8 mouse cellular contexts compared by ENCODE assay signal in the genomic region with DNA sequence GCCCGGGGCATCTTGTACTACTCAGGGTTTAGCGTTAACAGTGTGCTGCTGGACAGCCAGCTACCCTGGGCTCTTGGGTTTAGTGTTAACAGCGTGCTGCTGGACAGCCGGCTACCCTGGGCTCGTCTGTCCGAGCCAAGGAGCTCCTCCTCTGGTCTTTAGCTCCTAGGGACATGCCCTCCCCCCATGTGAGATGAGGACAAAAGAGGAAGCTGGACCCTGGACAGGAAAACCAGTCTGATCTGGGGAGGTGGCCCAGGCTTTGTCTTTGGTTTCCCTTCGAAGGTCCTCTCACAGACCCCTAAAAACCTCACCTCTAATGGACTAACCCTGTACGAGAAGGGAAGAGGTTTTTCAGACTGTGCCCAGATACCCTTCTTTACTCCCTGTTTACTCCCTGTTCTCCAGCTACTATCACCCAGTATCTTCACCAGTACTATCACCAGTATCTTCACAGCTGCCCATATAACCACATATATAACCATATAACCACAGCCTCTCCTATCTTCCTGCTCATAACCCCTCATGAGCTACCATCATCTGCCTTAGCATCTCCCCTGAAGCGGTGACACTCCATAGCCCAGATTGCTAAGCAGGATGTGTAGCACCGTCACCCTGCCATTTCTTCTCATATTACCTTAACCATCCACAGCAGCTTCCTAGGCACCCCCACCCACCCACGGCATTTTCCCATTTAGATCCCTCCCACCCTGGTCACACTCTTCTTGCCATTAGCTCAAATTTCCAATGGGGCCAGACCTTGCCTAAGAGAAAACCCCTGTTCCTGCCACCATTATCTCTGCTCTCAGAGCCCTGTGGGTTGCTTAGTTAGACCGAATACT. TPM values are rescaled to one million over a fixed set of nuclear protein-coding genes. Genes with fewer than 3 reads are reported as not detected.
DNase-seq lines count a peak whose midpoint lies in the region; ATAC-seq lines count a peak whose summit lies in the region.

No protein-coding gene starts in this region.

- DNase-seq in kidney, adult 18-20 months: no peak
- peak; percentile 64 for DNase-seq in lung, postnatal 36 days
- no peak for DNase-seq in adrenal gland, postnatal 4 days (ENCODE audit: low spot score in 2 of 2)
- DNase-seq in testis, postnatal 14 days (ENCODE audit: low spot score): no peak
- DNase-seq in urinary bladder, adult 2 months (ENCODE audit: low spot score): no peak

- H3K36me3 ChIP-seq in kidney, embryonic 15.5 days: peaks cover 14% of the 10 kb centered on the region
- H3K36me3 ChIP-seq in embryonic facial prominence, embryonic 12.5 days: no peaks in the 10 kb centered on the region; the same call in 1 of the 2 replicates
- H3K36me3 ChIP-seq in kidney, embryonic 16.5 days (ENCODE audit: insufficient read depth, low read length): no peaks in the 10 kb centered on the region

- no peaks in the 10 kb centered on the region for H3K27me3 ChIP-seq in kidney, embryonic 15.5 days
- no peaks in the 10 kb centered on the region for H3K27me3 ChIP-seq in embryonic facial prominence, embryonic 12.5 days
- no peaks in the 10 kb centered on the region for H3K27me3 ChIP-seq in kidney, embryonic 16.5 days (ENCODE audit: insufficient read depth, low read length)

- H3K4me2 ChIP-seq in kidney, embryonic 15.5 days: peak overlapping the region; percentile 88
- H3K4me2 ChIP-seq in embryonic facial prominence, embryonic 12.5 days (replicated peaks): peak overlapping the region; percentile 70
- peak overlapping the region; percentile 74 for H3K4me2 ChIP-seq in kidney, embryonic 16.5 days (replicated peaks; ENCODE audit: low read depth, low read length)

- no peaks in the 10 kb centered on the region for H3K9me3 ChIP-seq in kidney, embryonic 15.5 days (replicated peaks)
- no peaks in the 10 kb centered on the region for H3K9me3 ChIP-seq in embryonic facial prominence, embryonic 12.5 days
- H3K9me3 ChIP-seq in kidney, embryonic 16.5 days (ENCODE audit: low read length): no peaks in the 10 kb centered on the region

- 45% methylated on average over 12 of the region's 12 CpGs for WGBS in kidney, embryonic 15.5 days
- 41% methylated on average over 12 of the region's 12 CpGs for WGBS in embryonic facial prominence, embryonic 12.5 days
- 44% methylated on average over 12 of the region's 12 CpGs for WGBS in kidney, embryonic 16.5 days

- peak overlapping the region; percentile 14; the same call in 1 of the 2 replicates for H3K9ac ChIP-seq in kidney, embryonic 15.5 days
- no peak overlapping the region for H3K9ac ChIP-seq in embryonic facial prominence, embryonic 12.5 days
- H3K9ac ChIP-seq in kidney, embryonic 16.5 days (replicated peaks; ENCODE audit: low read length): peak overlapping the region; percentile 27; the same call in 1 of the 2 replicates

- H3K27ac ChIP-seq in kidney, embryonic 15.5 days: no peak overlapping the region
- no peak overlapping the region for H3K27ac ChIP-seq in embryonic facial prominence, embryonic 12.5 days
- 0 out of 2 replicates have a peak overlapping the region, but pooled peaks have one; percentile 4 for H3K27ac ChIP-seq in kidney, embryonic 16.5 days (ENCODE audit: low read length)

- peaks cover 58% of the 10 kb centered on the region for H3K4me1 ChIP-seq in kidney, embryonic 15.5 days
- H3K4me1 ChIP-seq in embryonic facial prominence, embryonic 12.5 days: peaks cover 39% of the 10 kb centered on the region
- peaks cover 53% of the 10 kb centered on the region for H3K4me1 ChIP-seq in kidney, embryonic 16.5 days (ENCODE audit: insufficient read depth, low read length)

- no peak for ATAC-seq in kidney, embryonic 15.5 days (replicated peaks; ENCODE audit: low FRiP score)
- ATAC-seq in embryonic facial prominence, embryonic 12.5 days (ENCODE audit: insufficient number of reproducible peaks, insufficient read depth, low FRiP score, low TSS enrichment): no peak
- ATAC-seq in kidney, embryonic 16.5 days (ENCODE audit: low FRiP score, low TSS enrichment): no peak

- H3K4me3 ChIP-seq in kidney, embryonic 15.5 days (replicated peaks): peak overlapping the region; percentile 82
- no peak overlapping the region for H3K4me3 ChIP-seq in embryonic facial prominence, embryonic 12.5 days
- peak overlapping the region; percentile 95 for H3K4me3 ChIP-seq in kidney, embryonic 16.5 days (ENCODE audit: low read length)

RNA-seq across cellular contexts. Expression of a gene that starts 8.7 kb away (rescaled TPM):
- 53.1 and 59.1 TPM in 2 replicates for polyA plus RNA-seq in kidney, embryonic 15.5 days (2015; fragmentation: Nextera tagmentation; extraction: Ambion mirVana)
- polyA plus RNA-seq in embryonic facial prominence, embryonic 12.5 days (2016; fragmentation: Nextera tagmentation; extraction: Ambion mirVana): 48.7 and 50.0 TPM in 2 replicates
- 61.2 and 64.9 TPM in 2 replicates for polyA plus RNA-seq in kidney, embryonic 16.5 days (2015; fragmentation: Nextera tagmentation; extraction: Ambion mirVana)
- total RNA-seq in adrenal gland, postnatal 4 days (2021): 10 to 100 TPM; 57.3 to 57.5 TPM
- 47.2 and 67.2 TPM in 2 replicates for polyA plus RNA-seq in urinary bladder, adult 2 months (2012; rRNA removed)

RNA-seq across cellular contexts. Expression of a gene that starts 20.4 kb away (rescaled TPM):
- polyA plus RNA-seq in kidney, embryonic 15.5 days (2015; fragmentation: Nextera tagmentation; extraction: Ambion mirVana): 14.8 and 16.2 TPM in 2 replicates
- polyA plus RNA-seq in embryonic facial prominence, embryonic 12.5 days (2016; fragmentation: Nextera tagmentation; extraction: Ambion mirVana): 24.6 and 25.0 TPM in 2 replicates
- polyA plus RNA-seq in kidney, embryonic 16.5 days (2015; fragmentation: Nextera tagmentation; extraction: Ambion mirVana): 14.8 and 17.0 TPM in 2 replicates
- 10 to 100 TPM; 68.2 to 74.1 TPM for total RNA-seq in adrenal gland, postnatal 4 days (2021)
- polyA plus RNA-seq in urinary bladder, adult 2 months (2012; rRNA removed): 89.4 and 107 TPM in 2 replicates

RNA-seq across cellular contexts. Expression of a gene that starts 37.2 kb away (rescaled TPM):
- 72.3 and 75.2 TPM in 2 replicates for polyA plus RNA-seq in kidney, embryonic 15.5 days (2015; fragmentation: Nextera tagmentation; extraction: Ambion mirVana)
- polyA plus RNA-seq in embryonic facial prominence, embryonic 12.5 days (2016; fragmentation: Nextera tagmentation; extraction: Ambion mirVana): 78.4 and 83.3 TPM in 2 replicates
- polyA plus RNA-seq in kidney, embryonic 16.5 days (2015; fragmentation: Nextera tagmentation; extraction: Ambion mirVana): 82.9 and 84.7 TPM in 2 replicates
- total RNA-seq in adrenal gland, postnatal 4 days (2021): 100 to 1,000 TPM; 130 TPM
- 58.9 and 64.7 TPM in 2 replicates for polyA plus RNA-seq in urinary bladder, adult 2 months (2012; rRNA removed)

RNA-seq across cellular contexts. Expression of a gene that starts 37.2 kb away (rescaled TPM):
- polyA plus RNA-seq in kidney, embryonic 15.5 days (2015; fragmentation: Nextera tagmentation; extraction: Ambion mirVana): 39.0 TPM in 2 replicates
- polyA plus RNA-seq in embryonic facial prominence, embryonic 12.5 days (2016; fragmentation: Nextera tagmentation; extraction: Ambion mirVana): 46.6 and 46.9 TPM in 2 replicates
- polyA plus RNA-seq in kidney, embryonic 16.5 days (2015; fragmentation: Nextera tagmentation; extraction: Ambion mirVana): 36.4 and 39.6 TPM in 2 replicates
- 10 to 100 TPM; 61.4 to 67.3 TPM for total RNA-seq in adrenal gland, postnatal 4 days (2021)
- 17.6 and 20.9 TPM in 2 replicates for polyA plus RNA-seq in urinary bladder, adult 2 months (2012; rRNA removed)
